Mouse (Mus musculus): ENCODE data around the gene Mink1.

DNA sequence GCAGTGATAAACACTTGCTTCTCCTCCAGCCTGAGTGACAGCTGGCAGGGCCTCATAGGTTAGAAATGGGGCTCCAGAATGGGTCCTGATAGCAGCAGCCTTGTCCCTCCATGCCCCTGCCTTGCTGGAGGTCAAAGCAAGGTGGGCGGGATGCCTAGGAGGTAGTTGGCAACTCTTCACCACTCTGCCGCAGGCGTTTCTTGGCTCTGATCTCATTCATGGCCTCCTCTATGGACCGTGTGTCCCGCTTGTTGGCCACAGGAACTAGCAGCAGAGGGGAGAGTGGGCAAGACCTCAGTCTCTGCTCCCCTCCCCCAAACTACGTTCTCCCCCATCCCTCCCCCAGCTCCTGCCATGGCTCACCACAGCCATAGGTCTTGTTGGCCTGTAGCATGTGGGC lies 101.3 kb downstream of the Mink1 start:
- TF ChIP-seq CTCF (IDR thresholded peaks at IDR 0.05; ENCODE audit: low read depth) (no peak), EP300 (optimal IDR thresholded peaks at IDR 0.05) (no peak)
